Mouse (Mus musculus) liver, embryonic 14.5 days (tissue): ENCODE measurements at regions not wholly inside any gene's neighbourhood (a gene's known extent, or its start where the extent isn't known, plus 50 kb on each side); places are given as distances from the start of the nearest gene placed in this dataset.

ENCODE experiments used
- CTCF ChIP-seq: IDR thresholded peaks from 2 replicates; pipeline ENCODE4 v1.5.1; 2016; ENCODE audit warnings: antibody characterized with exemption, low read depth, control low read depth
- EP300 ChIP-seq: IDR thresholded peaks from 2 replicates; pipeline ENCODE4 v1.6.1; 2016; ENCODE audit warnings: antibody characterized with exemption, low read depth

- TF ChIP-seq EP300 (no peak), CTCF (no peak)
Observed at GRCm38 (mm10) chr13:52114962-52115361, 268.5 kb downstream of the Gadd45g start.
